In genomic region chr3:89266439-89266893, GRCm38 (mm10) we compare ENCODE assay signal across 8 mouse cellular contexts. TPM values are rescaled to one million over a fixed set of nuclear protein-coding genes. Genes with fewer than 3 reads are reported as not detected.
DNase-seq lines count a peak whose midpoint lies in the region; ATAC-seq and TF ChIP-seq lines count a peak whose summit lies in the region.

No protein-coding gene starts in this region.

- peaks cover 9% of the 10 kb centered on the region for H3K36me3 ChIP-seq in forebrain, embryonic 10.5 days (replicated peaks)
- 0 out of 2 replicates have a peak, but pooled peaks cover 3% of the 10 kb centered on the region for H3K36me3 ChIP-seq in lung, embryonic 15.5 days

- peak; percentile 76 for TF ChIP-seq POLR2A in olfactory bulb, adult 2 months (IDR thresholded peaks at IDR 0.05; ENCODE audit: insufficient read depth, low read depth, low read length)

- peak overlapping the region; percentile 68 for H3K4me2 ChIP-seq in lung, embryonic 15.5 days

- intact Hi-C loops in heart, postnatal 10 days (cut with DNase I): no loop called here

- peaks cover 26% of the 10 kb centered on the region for H3K27me3 ChIP-seq in forebrain, embryonic 10.5 days (ENCODE audit: poor library complexity, severe bottlenecking)
- no peaks in the 10 kb centered on the region for H3K27me3 ChIP-seq in lung, embryonic 15.5 days

- H3K9ac ChIP-seq in lung, embryonic 15.5 days: peak overlapping the region; percentile 73

- H3K4me3 ChIP-seq in brown adipose tissue, adult 24 weeks (ENCODE audit: insufficient read depth, low read depth, low read length): peak overlapping the region; percentile 78
- peak overlapping the region; percentile 68 for H3K4me3 ChIP-seq in forebrain, embryonic 10.5 days
- H3K4me3 ChIP-seq in lung, embryonic 15.5 days: peak overlapping the region; percentile 60
- peak overlapping the region; percentile 93 for H3K4me3 ChIP-seq in olfactory bulb, adult 2 months (ENCODE audit: insufficient read depth, low read depth, low read length)

- H3K9me3 ChIP-seq in forebrain, embryonic 10.5 days: no peaks in the 10 kb centered on the region
- no peaks in the 10 kb centered on the region for H3K9me3 ChIP-seq in lung, embryonic 15.5 days

- ATAC-seq in lung, embryonic 15.5 days (ENCODE audit: borderline replicate concordance, extremely low read depth, low FRiP score, low TSS enrichment): peak; percentile 75; the same call in 1 of the 2 replicates

- WGBS in forebrain, embryonic 10.5 days: under 1% methylated on average over 20 of the region's 20 CpGs
- 0% methylated on average over 20 of the region's 20 CpGs for WGBS in lung, embryonic 15.5 days
- whole genome bisulfite sequencing in olfactory bulb, adult 2 months: under 1% methylated on average over 20 of the region's 20 CpGs

- TF ChIP-seq CTCF in olfactory bulb, adult 2 months (IDR thresholded peaks at IDR 0.05; ENCODE audit: insufficient read depth, low read depth, low read length): no peak

- H3K27ac ChIP-seq in brown adipose tissue, adult 24 weeks (replicated peaks; ENCODE audit: low read depth, low read length): peak overlapping the region; percentile 56
- H3K27ac ChIP-seq in forebrain, embryonic 10.5 days: peak overlapping the region; percentile 86
- peak overlapping the region; percentile 70 for H3K27ac ChIP-seq in lung, embryonic 15.5 days
- peak overlapping the region; percentile 64; the same call in 1 of the 2 replicates for H3K27ac ChIP-seq in olfactory bulb, adult 2 months (ENCODE audit: insufficient read depth, low read depth, low read length)

- DNase-seq in ES-CJ7 (ENCODE audit: low read depth, low spot score): peak; percentile 85
- peak; percentile 82 for DNase-seq in forebrain, embryonic 10.5 days (ENCODE audit: extremely low spot score, low spot score)
- peak; percentile 85 to 87 for DNase-seq in heart, postnatal 10 days
- peak; percentile 79 to 90 for DNase-seq in layer of hippocampus, adult 18-20 months (ENCODE audit: low spot score in 2 of 2)
- peak; percentile 81 for DNase-seq in thymus, postnatal 25 days

- peaks cover 22% of the 10 kb centered on the region for H3K4me1 ChIP-seq in brown adipose tissue, adult 24 weeks (ENCODE audit: control insufficient read depth, insufficient read depth, insufficient read length, low read length)
- H3K4me1 ChIP-seq in forebrain, embryonic 10.5 days: peaks cover 49% of the 10 kb centered on the region
- H3K4me1 ChIP-seq in lung, embryonic 15.5 days: peaks cover 38% of the 10 kb centered on the region
- H3K4me1 ChIP-seq in olfactory bulb, adult 2 months (ENCODE audit: control insufficient read depth, insufficient read depth, low read length): peaks cover 24% of the 10 kb centered on the region

RNA-seq across cellular contexts. Expression of gene Slc50a1, which starts 3.9 kb away (rescaled TPM):
- polyA plus RNA-seq in brown adipose tissue, adult 24 weeks (2012; ENCODE audit: insufficient read depth, insufficient read length, missing spikeins): 28.3 and 33.1 TPM in 2 replicates
- polyA plus RNA-seq in forebrain, embryonic 10.5 days (2016; fragmentation: Nextera tagmentation; extraction: Ambion mirVana): 25.1 and 26.0 TPM in 2 replicates
- total RNA-seq in heart, postnatal 10 days (2021): 10 to 100 TPM; 29.3 to 31.3 TPM
- total RNA-seq in layer of hippocampus, adult 18-20 months (2021): 10 to 100 TPM; 43.7 to 52.2 TPM
- 62.3 and 65.4 TPM in 2 replicates for polyA plus RNA-seq in lung, embryonic 15.5 days (2015; fragmentation: Nextera tagmentation; extraction: Ambion mirVana)
- not detected in 2 replicates for polyA plus RNA-seq in olfactory bulb, adult 2 months (2012; ENCODE audit: insufficient read depth, insufficient read length, low replicate concordance, missing spikeins)

RNA-seq across cellular contexts. Expression of gene Dpm3, which starts 7.3 kb away (rescaled TPM):
- 125 and 130 TPM in 2 replicates for polyA plus RNA-seq in brown adipose tissue, adult 24 weeks (2012; ENCODE audit: insufficient read depth, insufficient read length, missing spikeins)
- polyA plus RNA-seq in forebrain, embryonic 10.5 days (2016; fragmentation: Nextera tagmentation; extraction: Ambion mirVana): 76.7 and 78.6 TPM in 2 replicates
- total RNA-seq in heart, postnatal 10 days (2021): 10 to 100 TPM; 60.2 to 64.2 TPM
- total RNA-seq in layer of hippocampus, adult 18-20 months (2021): 10 to 100 TPM; 64.2 to 66.9 TPM
- polyA plus RNA-seq in lung, embryonic 15.5 days (2015; fragmentation: Nextera tagmentation; extraction: Ambion mirVana): 122 and 130 TPM in 2 replicates
- polyA plus RNA-seq in olfactory bulb, adult 2 months (2012; ENCODE audit: insufficient read depth, insufficient read length, low replicate concordance, missing spikeins): not detected in 2 replicates

RNA-seq across cellular contexts. Expression of gene Efna1, which starts 14.5 kb away (rescaled TPM):
- polyA plus RNA-seq in brown adipose tissue, adult 24 weeks (2012; ENCODE audit: insufficient read depth, insufficient read length, missing spikeins): 5.6 and 6.3 TPM in 2 replicates
- 12.9 and 13.2 TPM in 2 replicates for polyA plus RNA-seq in forebrain, embryonic 10.5 days (2016; fragmentation: Nextera tagmentation; extraction: Ambion mirVana)
- 10 to 100 TPM; 48.8 to 57.5 TPM for total RNA-seq in heart, postnatal 10 days (2021)
- 10 to 100 TPM in 1 of 2 experiments, 1 to 10 TPM in 1; 8.4 to 11.4 TPM for total RNA-seq in layer of hippocampus, adult 18-20 months (2021)
- polyA plus RNA-seq in lung, embryonic 15.5 days (2015; fragmentation: Nextera tagmentation; extraction: Ambion mirVana): 89.7 and 94.5 TPM in 2 replicates
- polyA plus RNA-seq in olfactory bulb, adult 2 months (2012; ENCODE audit: insufficient read depth, insufficient read length, low replicate concordance, missing spikeins): not detected in 2 replicates

RNA-seq across cellular contexts. Expression of gene Trim46, which starts 20.4 kb away (rescaled TPM):
- polyA plus RNA-seq in brown adipose tissue, adult 24 weeks (2012; ENCODE audit: insufficient read depth, insufficient read length, missing spikeins): not detected in 2 replicates
- 4.4 and 5.4 TPM in 2 replicates for polyA plus RNA-seq in forebrain, embryonic 10.5 days (2016; fragmentation: Nextera tagmentation; extraction: Ambion mirVana)
- total RNA-seq in heart, postnatal 10 days (2021): 1 to 10 TPM in 1 of 2 experiments, under 1 TPM in 1; 0.77 to 1.1 TPM
- total RNA-seq in layer of hippocampus, adult 18-20 months (2021): 10 to 100 TPM; 83.1 to 86.0 TPM
- polyA plus RNA-seq in lung, embryonic 15.5 days (2015; fragmentation: Nextera tagmentation; extraction: Ambion mirVana): 7.2 and 7.9 TPM in 2 replicates
- not detected in 2 replicates for polyA plus RNA-seq in olfactory bulb, adult 2 months (2012; ENCODE audit: insufficient read depth, insufficient read length, low replicate concordance, missing spikeins)

RNA-seq across cellular contexts. Expression of gene Krtcap2, which starts 20.7 kb away (rescaled TPM):
- polyA plus RNA-seq in brown adipose tissue, adult 24 weeks (2012; ENCODE audit: insufficient read depth, insufficient read length, missing spikeins): 57.6 and 64.8 TPM in 2 replicates
- 260 and 275 TPM in 2 replicates for polyA plus RNA-seq in forebrain, embryonic 10.5 days (2016; fragmentation: Nextera tagmentation; extraction: Ambion mirVana)
- total RNA-seq in heart, postnatal 10 days (2021): 10 to 100 TPM; 84.4 to 88.0 TPM
- total RNA-seq in layer of hippocampus, adult 18-20 months (2021): 10 to 100 TPM; 78.0 to 81.3 TPM
- 282 and 311 TPM in 2 replicates for polyA plus RNA-seq in lung, embryonic 15.5 days (2015; fragmentation: Nextera tagmentation; extraction: Ambion mirVana)
- not detected in 2 replicates for polyA plus RNA-seq in olfactory bulb, adult 2 months (2012; ENCODE audit: insufficient read depth, insufficient read length, low replicate concordance, missing spikeins)

Comparison
In these comparisons a context has a peak if more than half of its experiments do, and no peak if none do; other contexts are left out.
1. Peak in every context shown above with its lines: DNase-seq, ATAC-seq, H3K4me3 ChIP-seq and H3K27ac ChIP-seq.
2. RNA of gene Slc50a1, which starts 3.9 kb away (polyA plus RNA-seq): 62.3 to 65.4 TPM in lung, embryonic 15.5 days, 28.3 to 33.1 TPM in brown adipose tissue, adult 24 weeks and 25.1 to 26.0 TPM in forebrain, embryonic 10.5 days; not detected in olfactory bulb, adult 2 months; every median in the first group is over 10 times any median in the second.
3. RNA of gene Dpm3, which starts 7.3 kb away (polyA plus RNA-seq): 125 to 130 TPM in brown adipose tissue, adult 24 weeks, 122 to 130 TPM in lung, embryonic 15.5 days and 76.7 to 78.6 TPM in forebrain, embryonic 10.5 days; not detected in olfactory bulb, adult 2 months; every median in the first group is over 10 times any median in the second.